Mouse (Mus musculus) lung, embryonic 16.5 days (tissue): Measurements from ENCODE around the gene Them5. TPM values are rescaled to one million over a fixed set of nuclear protein-coding genes. Genes with fewer than 3 reads are reported as not detected.
A peak's percentile ranks its signal among the peaks of the same experiment; 100 is the strongest.

ENCODE experiments used
- ATAC-seq: fragments of 200-750 bp; cut with Nextera tagmentation; 2 replicates; pipeline ENCODE4 v1.8.0; 2017; ENCODE audit warnings: low read depth, mild to moderate bottlenecking, moderate library complexity
- H3K27ac ChIP-seq: fragments of 300-500 bp; sonication (generic); 2 replicates; pipeline ENCODE4 v1.5.1; 2014; ENCODE audit warnings: mild to moderate bottlenecking, control low read depth, low read length
- H3K27me3 ChIP-seq: fragments of 300-500 bp; sonication (generic); 2 replicates; pipeline ENCODE4 v1.6.1; 2014; ENCODE audit warnings: low read depth, low read length, mixed read lengths; ENCODE audit not compliant: control insufficient read depth, insufficient read depth
- H3K36me3 ChIP-seq: fragments of 300-500 bp; sonication (generic); 2 replicates; pipeline ENCODE4 v1.6.1; 2014; ENCODE audit warnings: low read length; ENCODE audit not compliant: control insufficient read depth, insufficient read depth
- H3K4me1 ChIP-seq: fragments of 300-500 bp; sonication (generic); replicated peaks from 2 replicates; pipeline ENCODE4 v1.6.1; 2014; ENCODE audit warnings: low read length, mixed read lengths; ENCODE audit not compliant: control insufficient read depth, insufficient read depth
- H3K4me2 ChIP-seq: fragments of 300-500 bp; sonication (generic); 2 replicates; pipeline ENCODE4 v1.6.1; 2014; ENCODE audit warnings: low read depth, low read length, control low read depth
- H3K4me3 ChIP-seq: fragments of 300-500 bp; sonication (generic); 2 replicates; pipeline ENCODE4 v1.5.1; 2014; ENCODE audit warnings: mild to moderate bottlenecking, low read length, control low read depth
- H3K9ac ChIP-seq: fragments of 300-500 bp; sonication (generic); 2 replicates; pipeline ENCODE4 v1.6.1; 2014; ENCODE audit warnings: low read length, control low read depth
- H3K9me3 ChIP-seq: fragments of 300-500 bp; sonication (generic); 2 replicates; pipeline ENCODE4 v1.6.1; 2016; ENCODE audit warnings: low read length; ENCODE audit not compliant: control insufficient read depth
- WGBS: fragments of 180-500 bp; shearing (Covaris S2); extraction: QIAGEN DNeasy Blood & Tissue Kit; methylation state at CpG from one replicate; pipeline ENCODE4 v1.1.7; 2014; 5-methylcytosine and 5-hydroxymethylcytosine counted together
- polyA plus RNA-seq: library from polyadenylated mRNA; unstranded; fragments of >200 nt; fragmentation: Nextera tagmentation; extraction: Ambion mirVana; gene quantifications from 2 replicates; pipeline ENCODE4 v1.2.1, GENCODE M21; 2015

Them5 gene
- polyA plus RNA-seq, 1 experiment from 2014 or later, result 0.40 TPM

- H3K9ac ChIP-seq, result no peak overlapping the region
- 78% methylated on average over 3 of the region's 3 CpGs for WGBS
- H3K27me3 ChIP-seq, result no peaks in the 10 kb centered on the region
- no peaks in the 10 kb centered on the region for H3K36me3 ChIP-seq
- no peak for ATAC-seq
- no peak overlapping the region for H3K27ac ChIP-seq
- no peaks in the 10 kb centered on the region for H3K9me3 ChIP-seq
- no peak overlapping the region for H3K4me3 ChIP-seq
- H3K4me1 ChIP-seq, result peaks cover 5% of the 10 kb centered on the region; the same call in 1 of the 2 replicates
- no peak overlapping the region for H3K4me2 ChIP-seq
Observed at GRCm38 (mm10) chr3:94338522-94338921, 3.4 kb upstream of the Them5 start.

DNA sequence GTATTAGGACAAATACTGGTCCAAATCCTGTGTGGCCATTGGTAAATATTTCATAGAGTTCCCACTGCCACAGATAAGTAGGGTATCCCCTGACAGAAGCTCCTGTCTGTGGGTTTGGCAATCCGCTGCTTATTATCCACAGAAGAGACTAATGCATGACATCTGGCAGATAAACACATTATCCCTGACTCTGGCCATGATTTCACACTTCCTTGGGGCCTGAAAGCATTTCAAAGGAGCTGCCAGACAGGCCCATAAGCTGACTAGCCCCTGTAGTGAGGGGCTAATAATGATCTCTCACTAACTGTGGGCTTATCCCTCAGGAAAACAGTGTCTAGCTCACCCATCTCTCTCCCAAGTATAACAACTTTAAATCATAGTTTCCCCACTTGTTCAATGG, 653 bp downstream of the Them5 start:
- no peak overlapping the region for H3K9ac ChIP-seq
- no peaks in the 10 kb centered on the region for H3K27me3 ChIP-seq
- ATAC-seq, result no peak
- H3K27ac ChIP-seq, result no peak overlapping the region
- H3K4me3 ChIP-seq, result no peak overlapping the region
- peaks cover 5% of the 10 kb centered on the region; the same call in 1 of the 2 replicates for H3K4me1 ChIP-seq
- 55% methylated on average over 1 of the region's 1 CpGs for WGBS
- no peaks in the 10 kb centered on the region for H3K9me3 ChIP-seq
- H3K4me2 ChIP-seq, result no peak overlapping the region
- H3K36me3 ChIP-seq, result no peaks in the 10 kb centered on the region

DNA sequence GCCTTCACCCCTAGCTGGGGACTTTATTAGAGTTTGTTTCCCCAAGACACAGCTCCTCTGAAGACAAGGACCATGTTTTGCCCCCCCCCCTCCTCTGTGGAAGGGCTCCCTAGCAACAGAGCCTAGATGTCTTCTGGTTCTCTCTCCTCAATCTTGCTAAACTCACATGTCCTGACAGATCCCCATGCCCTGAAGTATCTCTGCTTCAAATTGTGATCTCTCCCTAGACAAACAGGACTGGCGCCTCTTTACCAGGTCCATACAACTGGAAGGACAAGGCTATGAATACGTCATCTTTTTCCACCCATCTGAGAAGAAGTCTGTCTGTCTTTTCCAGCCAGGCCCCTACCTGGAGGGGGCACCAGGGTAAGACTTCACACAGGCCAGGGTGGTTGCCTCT, 2.3 kb downstream of the Them5 start:
- Histone ChIP-seq H3K4me1 (peaks cover 5% of the 10 kb centered on the region; the same call in 1 of the 2 replicates), H3K4me3 (no peak overlapping the region), H3K27me3 (no peaks in the 10 kb centered on the region), H3K9me3 (no peaks in the 10 kb centered on the region), H3K9ac (no peak overlapping the region), H3K36me3 (no peaks in the 10 kb centered on the region), H3K4me2 (no peak overlapping the region), H3K27ac (no peak overlapping the region)
- ATAC-seq, result no peak
- WGBS, result 66% methylated on average over 2 of the region's 2 CpGs

DNA sequence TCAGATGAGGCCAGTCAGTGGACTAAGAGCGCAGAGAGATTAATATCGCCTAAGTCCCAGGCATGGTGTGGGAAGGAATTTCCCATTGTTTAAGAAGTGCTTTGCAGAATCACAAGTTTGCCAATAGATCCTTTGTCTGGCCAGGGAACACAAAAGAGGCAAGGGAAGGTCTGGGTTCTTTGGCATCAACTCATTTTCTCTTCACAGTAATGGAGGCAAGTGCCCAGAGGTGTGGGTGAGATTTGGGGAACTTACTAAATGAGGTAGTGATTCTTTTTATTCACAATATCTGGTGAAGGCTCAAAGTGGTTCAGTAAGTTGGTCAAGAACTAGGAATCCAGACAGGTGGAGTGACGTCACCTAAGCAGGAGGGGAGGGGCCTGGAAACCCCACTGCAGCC, 3.0 kb downstream of the Them5 start:
- 45% methylated on average over 3 of the region's 3 CpGs for WGBS
- H3K27me3 ChIP-seq, result no peaks in the 10 kb centered on the region
- no peaks in the 10 kb centered on the region for H3K36me3 ChIP-seq
- H3K27ac ChIP-seq, result no peak overlapping the region
- H3K4me2 ChIP-seq, result no peak overlapping the region
- no peak for ATAC-seq
- H3K9ac ChIP-seq, result no peak overlapping the region
- no peaks in the 10 kb centered on the region for H3K9me3 ChIP-seq
- H3K4me1 ChIP-seq, result peaks cover 5% of the 10 kb centered on the region; the same call in 1 of the 2 replicates
- no peak overlapping the region for H3K4me3 ChIP-seq

- ATAC-seq, result no peak
- H3K9ac ChIP-seq, result no peak overlapping the region
- no peak overlapping the region for H3K4me2 ChIP-seq
- 74% methylated on average over 2 of the region's 2 CpGs for WGBS
- H3K36me3 ChIP-seq, result no peaks in the 10 kb centered on the region
- H3K9me3 ChIP-seq, result no peaks in the 10 kb centered on the region
- H3K27me3 ChIP-seq, result no peaks in the 10 kb centered on the region
- no peaks in the 10 kb centered on the region for H3K4me1 ChIP-seq
- no peak overlapping the region for H3K4me3 ChIP-seq
- no peak overlapping the region for H3K27ac ChIP-seq
Observed at GRCm38 (mm10) chr3:94348146-94348545, 6.2 kb downstream of the Them5 start.

GRCm38 (mm10) chr3:94360812-94361211, 18.9 kb downstream of the Them5 start:
- no peak for ATAC-seq
- no peak overlapping the region for H3K4me2 ChIP-seq
- H3K27ac ChIP-seq, result no peak overlapping the region
- no peak overlapping the region for H3K4me3 ChIP-seq
- H3K27me3 ChIP-seq, result peaks cover 29% of the 10 kb centered on the region
- H3K9ac ChIP-seq, result no peak overlapping the region
- peaks cover 6% of the 10 kb centered on the region for H3K4me1 ChIP-seq
- no peaks in the 10 kb centered on the region for H3K36me3 ChIP-seq
- 0% methylated on average over 1 of the region's 1 CpGs for WGBS
- no peaks in the 10 kb centered on the region for H3K9me3 ChIP-seq

- WGBS, result 47% methylated on average over 7 of the region's 7 CpGs
- H3K27me3 ChIP-seq, result peaks cover 29% of the 10 kb centered on the region
Observed at GRCm38 (mm10) chr3:94362138-94362537, 20.2 kb downstream of the Them5 start, which contains the start of gene C2cd4d. TSS of gene C2cd4d (plus strand) at chr3:94362438.

GRCm38 (mm10) chr3:94363291-94364153, 21.6 kb downstream of the Them5 start:
- Histone ChIP-seq H3K27me3 (peaks cover 29% of the 10 kb centered on the region), H3K27ac (no peak overlapping the region), H3K4me2 (peak overlapping the region; percentile 94), H3K9ac (peak overlapping the region; percentile 77), H3K36me3 (no peaks in the 10 kb centered on the region), H3K4me3 (peak overlapping the region; percentile 55), H3K4me1 (peaks cover 6% of the 10 kb centered on the region), H3K9me3 (no peaks in the 10 kb centered on the region)
- ATAC-seq, result peak; percentile 70
- WGBS, result 5% methylated on average over 77 of the region's 97 CpGs

More at GRCm38 (mm10) chr3:94362138-94362537, 20.2 kb downstream of the Them5 start, which contains the start of gene C2cd4d:
- H3K4me2 ChIP-seq, result peak within 1 kb of the TSS; percentile 94
- H3K9ac ChIP-seq, result peak within 1 kb of the TSS; percentile 77
- ATAC-seq, result no peak
- H3K27ac ChIP-seq, result no peak within 1 kb of the TSS
- H3K4me1 ChIP-seq, result peaks cover 6% of the 10 kb centered on the region
- H3K9me3 ChIP-seq, result no peaks in the 10 kb centered on the region
- no peaks in the 10 kb centered on the region for H3K36me3 ChIP-seq
- H3K4me3 ChIP-seq, result peak within 1 kb of the TSS; percentile 55

DNA sequence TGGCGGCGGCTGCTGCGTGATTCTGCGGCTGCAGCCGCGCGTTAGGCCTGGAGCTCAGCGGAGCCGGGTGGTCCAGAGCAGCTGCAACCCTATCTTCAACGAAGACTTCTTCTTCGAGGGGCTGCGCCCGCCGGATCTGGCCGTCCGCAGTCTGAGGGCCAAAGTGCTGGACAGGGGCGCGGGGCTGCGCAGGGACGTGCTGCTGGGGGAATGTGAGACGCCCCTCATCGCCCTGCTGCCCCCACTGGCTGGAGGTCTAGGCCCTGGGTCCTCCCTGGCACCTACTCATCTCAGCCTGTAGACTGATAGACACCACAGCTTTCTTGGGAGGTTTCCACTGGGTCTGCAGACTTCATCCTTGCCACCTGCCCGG, 22.2 kb downstream of the Them5 start:
- Histone ChIP-seq H3K9ac (peak overlapping the region; percentile 77), H3K9me3 (no peaks in the 10 kb centered on the region), H3K36me3 (no peaks in the 10 kb centered on the region), H3K27me3 (peaks cover 29% of the 10 kb centered on the region), H3K27ac (no peak overlapping the region), H3K4me1 (peaks cover 6% of the 10 kb centered on the region), H3K4me3 (peak overlapping the region; percentile 55), H3K4me2 (peak overlapping the region; percentile 94)
- peak; percentile 6; the same call in 1 of the 2 replicates for ATAC-seq
- 6% methylated on average over 16 of the region's 23 CpGs for WGBS
